In the genomic region with DNA sequence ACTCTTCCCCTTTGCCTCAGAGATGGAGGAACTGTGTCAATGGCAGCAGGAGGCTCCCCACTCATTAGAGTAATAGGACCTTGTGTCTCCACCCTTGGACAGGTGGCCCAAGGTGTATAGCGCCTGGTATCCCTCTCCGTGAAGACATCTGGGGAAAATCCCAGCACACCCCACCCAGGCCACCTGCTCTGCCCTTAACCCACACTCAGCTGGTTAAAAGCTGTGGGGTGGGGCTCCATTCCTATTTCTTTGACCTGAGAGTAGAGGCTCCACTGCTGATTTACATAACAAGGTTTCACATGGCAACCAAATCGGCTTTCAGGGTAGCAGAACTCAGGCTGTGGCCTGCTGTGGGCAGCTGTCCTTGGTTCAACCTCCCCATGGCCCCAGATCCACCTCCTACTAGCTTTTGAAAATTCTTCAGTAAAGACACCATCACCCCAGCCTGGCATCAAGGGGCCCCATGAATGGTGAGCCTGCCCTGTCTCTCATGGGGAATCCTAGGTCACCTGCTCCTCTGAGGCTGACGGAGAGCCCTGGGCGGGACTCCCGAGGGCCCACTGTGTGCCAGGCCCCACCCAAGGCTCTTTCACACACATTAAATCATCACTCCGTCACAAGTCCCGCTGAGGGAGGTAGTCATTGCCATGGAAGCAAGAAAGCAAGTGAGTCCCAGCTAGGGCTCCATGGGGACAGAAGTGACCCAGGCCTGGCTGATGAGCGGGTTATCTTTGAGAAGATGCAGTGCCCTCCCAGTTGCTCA, we compare ENCODE assay signal across 15 mouse cellular contexts. TPM values are rescaled to one million over a fixed set of nuclear protein-coding genes. Genes with fewer than 3 reads are reported as not detected.
DNase-seq lines count a peak whose midpoint lies in the region; ATAC-seq and TF ChIP-seq lines count a peak whose summit lies in the region.
"Had no signal": no experiment of that assay in that cellular context is flagged by ENCODE, and none has a peak within 500 bp of the region (broad histone marks: within the 10 kb centered on the region; RNA-seq: fewer than 3 reads in every experiment).

No protein-coding gene starts in this region.

- ATAC-seq in forebrain, embryonic 11.5 days (replicated peaks; ENCODE audit: low FRiP score), result no peak
- ATAC-seq in liver, postnatal 0 days, result no peak
- no peak for ATAC-seq in liver, embryonic 12.5 days

- TF ChIP-seq CTCF in liver, postnatal 0 days (IDR thresholded peaks at IDR 0.05; ENCODE audit: low read depth), result no peak
- no peak for TF ChIP-seq CTCF in ES-Bruce4 (IDR thresholded peaks at IDR 0.05; ENCODE audit: low read depth, low read length)

- H3K9me3 ChIP-seq in forebrain, embryonic 10.5 days, result no peaks in the 10 kb centered on the region
- no peaks in the 10 kb centered on the region for H3K9me3 ChIP-seq in forebrain, embryonic 11.5 days (ENCODE audit: control insufficient read depth, low read length)
- no peaks in the 10 kb centered on the region for H3K9me3 ChIP-seq in liver, postnatal 0 days (ENCODE audit: low read length)
- no peaks in the 10 kb centered on the region for H3K9me3 ChIP-seq in liver, embryonic 12.5 days (replicated peaks)
- H3K9me3 ChIP-seq in ES-Bruce4 (replicated peaks; ENCODE audit: control insufficient read depth, insufficient read depth, low read length, poor library complexity, severe bottlenecking), result no peaks in the 10 kb centered on the region
- H3K9me3 ChIP-seq: heart, embryonic 10.5 days had no signal

- no peak for TF ChIP-seq POLR2A in ES-Bruce4 (IDR thresholded peaks at IDR 0.05; ENCODE audit: insufficient read depth, low read length)

- peak overlapping the region; percentile 97 for H3K27ac ChIP-seq in forebrain, embryonic 10.5 days
- no peak overlapping the region for H3K27ac ChIP-seq in forebrain, embryonic 11.5 days (ENCODE audit: low read depth, low read length)
- H3K27ac ChIP-seq in liver, postnatal 0 days (ENCODE audit: low read depth), result peak overlapping the region; percentile 97
- no peak overlapping the region for H3K27ac ChIP-seq in liver, embryonic 12.5 days
- H3K27ac ChIP-seq in ES-Bruce4 (ENCODE audit: insufficient read depth, low read length), result peak overlapping the region; percentile 42
- H3K27ac ChIP-seq in brown adipose tissue, adult 24 weeks (replicated peaks; ENCODE audit: low read depth, low read length), result peak overlapping the region; percentile 99
- H3K27ac ChIP-seq: heart, embryonic 10.5 days; layer of hippocampus, adult 2 months had no signal

- 79% methylated on average over 9 of the region's 9 CpGs for WGBS in forebrain, embryonic 10.5 days
- 72% methylated on average over 9 of the region's 9 CpGs for WGBS in forebrain, embryonic 11.5 days
- 82% methylated on average over 9 of the region's 9 CpGs for WGBS in liver, postnatal 0 days (ENCODE audit: insufficient replicate concordance)
- WGBS in liver, embryonic 12.5 days (ENCODE audit: insufficient replicate concordance), result 78% methylated on average over 9 of the region's 9 CpGs

- no peak overlapping the region for H3K4me3 ChIP-seq in forebrain, embryonic 10.5 days
- H3K4me3 ChIP-seq in forebrain, embryonic 11.5 days (ENCODE audit: low read depth, low read length), result no peak overlapping the region
- H3K4me3 ChIP-seq in liver, postnatal 0 days (ENCODE audit: low read depth, low read length), result no peak overlapping the region
- H3K4me3 ChIP-seq in liver, embryonic 12.5 days, result no peak overlapping the region
- no peak overlapping the region for H3K4me3 ChIP-seq in ES-Bruce4 (ENCODE audit: low read depth, low read length)
- H3K4me3 ChIP-seq in brown adipose tissue, adult 24 weeks (ENCODE audit: insufficient read depth, low read depth, low read length), result no peak overlapping the region
- H3K4me3 ChIP-seq: heart, embryonic 10.5 days; layer of hippocampus, adult 2 months had no signal

- no peak overlapping the region for H3K4me2 ChIP-seq in forebrain, embryonic 11.5 days (ENCODE audit: low read depth, low read length, severe bottlenecking)
- H3K4me2 ChIP-seq in liver, postnatal 0 days (ENCODE audit: low read depth, low read length), result no peak overlapping the region
- H3K4me2 ChIP-seq in liver, embryonic 12.5 days, result no peak overlapping the region

- H3K36me3 ChIP-seq in forebrain, embryonic 10.5 days (replicated peaks), result no peaks in the 10 kb centered on the region
- H3K36me3 ChIP-seq in forebrain, embryonic 11.5 days (ENCODE audit: control insufficient read depth, insufficient read depth, low read length), result no peaks in the 10 kb centered on the region
- H3K36me3 ChIP-seq in liver, postnatal 0 days (replicated peaks; ENCODE audit: insufficient read depth, low read length), result no peaks in the 10 kb centered on the region
- H3K36me3 ChIP-seq in liver, embryonic 12.5 days, result no peaks in the 10 kb centered on the region
- no peaks in the 10 kb centered on the region for H3K36me3 ChIP-seq in ES-Bruce4 (ENCODE audit: control insufficient read depth, insufficient read depth, low read length, poor library complexity, severe bottlenecking)
- H3K36me3 ChIP-seq: heart, embryonic 10.5 days had no signal

- H3K4me1 ChIP-seq in forebrain, embryonic 10.5 days, result peaks cover 66% of the 10 kb centered on the region
- H3K4me1 ChIP-seq in forebrain, embryonic 11.5 days (replicated peaks; ENCODE audit: control insufficient read depth, insufficient read depth, low read length), result peaks cover 35% of the 10 kb centered on the region
- peaks cover 19% of the 10 kb centered on the region for H3K4me1 ChIP-seq in liver, postnatal 0 days (ENCODE audit: insufficient read depth)
- peaks cover 14% of the 10 kb centered on the region for H3K4me1 ChIP-seq in liver, embryonic 12.5 days
- H3K4me1 ChIP-seq in ES-Bruce4 (ENCODE audit: control insufficient read depth, insufficient read depth, low read length), result peaks cover 23% of the 10 kb centered on the region
- peaks cover 31% of the 10 kb centered on the region for H3K4me1 ChIP-seq in brown adipose tissue, adult 24 weeks (ENCODE audit: control insufficient read depth, insufficient read depth, insufficient read length, low read length)

- no peak for DNase-seq in forebrain, embryonic 10.5 days (ENCODE audit: extremely low spot score, low spot score)
- DNase-seq in forebrain, embryonic 11.5 days (ENCODE audit: low spot score), result no peak
- DNase-seq in liver, postnatal 0 days, result no peak
- DNase-seq in MN1 (ENCODE audit: low spot score), result no peak
- DNase-seq in heart, adult 8-10 months (ENCODE audit: low spot score), result no peak
- DNase-seq: B cell, adult 2 months; cerebellum, adult 2 months; heart, postnatal 36 days; left cerebral cortex, postnatal 4 days; thymus, adult 18-20 months had no signal

- no peaks in the 10 kb centered on the region for H3K27me3 ChIP-seq in forebrain, embryonic 10.5 days (ENCODE audit: poor library complexity, severe bottlenecking)
- H3K27me3 ChIP-seq in forebrain, embryonic 11.5 days (ENCODE audit: control insufficient read depth, insufficient read depth, low read length), result no peaks in the 10 kb centered on the region
- no peaks in the 10 kb centered on the region for H3K27me3 ChIP-seq in liver, postnatal 0 days (ENCODE audit: insufficient read depth, low read length)
- H3K27me3 ChIP-seq in liver, embryonic 12.5 days (replicated peaks), result peaks cover 41% of the 10 kb centered on the region
- no peaks in the 10 kb centered on the region for H3K27me3 ChIP-seq in ES-Bruce4 (ENCODE audit: control insufficient read depth, insufficient read depth, low read length, poor library complexity, severe bottlenecking)

- TF ChIP-seq EP300 in liver, postnatal 0 days (IDR thresholded peaks at IDR 0.05; ENCODE audit: low read depth), result no peak
- TF ChIP-seq EP300 in ES-Bruce4 (IDR thresholded peaks at IDR 0.05; ENCODE audit: insufficient read depth, low read depth, low read length), result peak; percentile 91

- H3K9ac ChIP-seq in forebrain, embryonic 11.5 days (ENCODE audit: low read length), result no peak overlapping the region
- H3K9ac ChIP-seq in liver, postnatal 0 days (replicated peaks), result no peak overlapping the region
- H3K9ac ChIP-seq in liver, embryonic 12.5 days, result no peak overlapping the region
- peak overlapping the region; percentile 8; the same call in 1 of the 2 replicates for H3K9ac ChIP-seq in ES-Bruce4 (ENCODE audit: low read depth, poor library complexity, severe bottlenecking)

RNA-seq across cellular contexts. Expression of a gene that starts 48.1 kb away (rescaled TPM):
- 18.8 and 20.1 TPM in 2 replicates for polyA plus RNA-seq in forebrain, embryonic 10.5 days (2016; fragmentation: Nextera tagmentation; extraction: Ambion mirVana)
- polyA plus RNA-seq in forebrain, embryonic 11.5 days (2014; fragmentation: Nextera tagmentation; extraction: Ambion mirVana), result 43.0 and 44.0 TPM in 2 replicates
- polyA plus RNA-seq in liver, postnatal 0 days (2015; fragmentation: Nextera tagmentation; extraction: Ambion mirVana), result 47.8 and 53.1 TPM in 2 replicates
- polyA plus RNA-seq in liver, embryonic 12.5 days (2016; fragmentation: Nextera tagmentation; extraction: Ambion mirVana), result 13.6 and 13.8 TPM in 2 replicates
- 20.0 and 21.2 TPM in 2 replicates for polyA plus RNA-seq in ES-Bruce4 (2011; ENCODE audit: insufficient read depth, insufficient read length, low read depth, missing spikeins)
- 172 and 175 TPM in 2 replicates for polyA plus RNA-seq in brown adipose tissue, adult 24 weeks (2012; ENCODE audit: insufficient read depth, insufficient read length, missing spikeins)
- 10 to 100 TPM; 51.3 to 58.4 (median 53.2) TPM for total RNA-seq in heart, adult 8-10 months (2022)

Comparison
In these comparisons a context has a peak if more than half of its experiments do, and no peak if none do; other contexts are left out.
1. H3K27ac ChIP-seq: peak in forebrain, embryonic 10.5 days (single experiment), liver, postnatal 0 days (single experiment), ES-Bruce4 (single experiment) and brown adipose tissue, adult 24 weeks (single experiment); none in forebrain, embryonic 11.5 days (single experiment) and liver, embryonic 12.5 days (single experiment).